Mouse (Mus musculus) ZHBTc4 (cell line): Measurements from ENCODE around the gene Mblac1.

ENCODE experiments used
- DNase-seq: peaks from one replicate; pipeline ENCODE4 v3.0.0-alpha.2; 2011; ENCODE audit warnings: low read depth, low spot score

Mblac1 gene

DNA sequence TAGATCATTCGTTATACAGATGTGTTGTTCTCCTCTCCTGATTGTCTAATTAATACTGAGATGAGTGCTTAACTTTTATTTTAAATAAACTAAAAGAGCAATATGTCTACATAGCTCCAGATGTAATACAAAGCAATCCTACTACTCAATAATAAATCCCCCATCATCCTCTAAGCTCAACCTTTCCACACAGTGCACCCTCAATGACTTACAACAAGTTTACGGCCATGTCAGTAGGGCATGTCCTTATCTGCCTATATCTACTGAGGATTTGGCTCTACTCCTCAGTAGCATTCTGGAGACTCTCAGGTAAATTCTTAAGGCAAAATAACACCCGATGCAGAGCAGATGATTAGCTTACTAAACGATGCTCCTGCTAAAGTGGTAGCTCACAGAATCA, 13.8 kb downstream of the Mblac1 start:
- DNase-seq = no peak

GRCm38 (mm10) chr5:138216632-138217031, 22.5 kb downstream of the Mblac1 start:
- DNase-seq = peak; percentile 34

- DNase-seq = no peak
These were observed 25.8 kb downstream of the Mblac1 start for GRCm38 (mm10) chr5:138219864-138220263.

- DNase-seq = peak; percentile 80
These were observed 28.0 kb downstream of the Mblac1 start for GRCm38 (mm10) chr5:138222111-138222510.

GRCm38 (mm10) chr5:138223287-138223686, 29.2 kb downstream of the Mblac1 start:
- no peak for DNase-seq

- DNase-seq = no peak
These were observed 31.6 kb downstream of the Mblac1 start, which contains the start of gene Nxpe5 for GRCm38 (mm10) chr5:138225700-138226099. TSS of gene Nxpe5 (plus strand) at chr5:138225898.

GRCm38 (mm10) chr5:138226491-138226890, 32.4 kb downstream of the Mblac1 start:
- no peak for DNase-seq

GRCm38 (mm10) chr5:138227367-138227766, 33.3 kb downstream of the Mblac1 start:
- no peak for DNase-seq

DNA sequence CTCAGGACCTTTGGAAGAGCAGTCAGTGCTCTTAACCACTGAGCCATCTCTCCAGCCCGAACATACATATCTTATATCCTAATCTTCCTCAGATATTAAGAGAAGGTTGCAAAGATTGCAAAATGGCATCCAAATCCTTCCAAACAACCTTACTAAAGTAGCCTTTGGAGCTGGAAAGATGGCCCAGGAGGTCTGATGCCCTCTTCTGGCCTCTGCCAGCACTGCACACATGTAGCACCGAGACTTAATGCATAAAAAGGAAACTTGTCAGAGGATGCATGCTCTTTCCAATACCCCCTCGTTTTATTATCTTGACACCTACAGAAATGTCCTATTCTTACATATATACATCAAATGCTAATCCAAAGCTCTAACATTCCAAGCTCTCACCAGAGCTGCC, 33.9 kb downstream of the Mblac1 start:
- DNase-seq = peak; percentile 83

- no peak for DNase-seq
These were observed 35.4 kb downstream of the Mblac1 start for GRCm38 (mm10) chr5:138229511-138229910.

DNA sequence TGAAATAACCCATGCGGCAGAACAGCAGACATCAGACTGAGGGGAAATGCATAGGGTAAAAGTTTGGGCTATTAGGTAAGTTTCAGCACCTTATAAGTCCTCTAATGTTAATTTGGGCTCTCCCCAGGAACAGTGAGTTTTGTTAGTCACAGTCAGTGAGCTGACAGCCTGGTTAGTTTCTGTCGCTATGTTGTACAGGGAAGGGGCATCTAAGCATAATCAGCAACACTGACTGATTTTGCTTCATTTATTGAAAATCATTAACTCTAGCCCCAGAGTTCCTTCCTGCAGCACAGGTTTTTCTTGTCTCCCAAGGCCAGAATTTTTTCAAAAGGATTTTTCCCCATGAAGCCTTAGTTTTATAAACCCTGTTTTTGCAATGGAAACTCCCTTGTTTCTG, 39.7 kb downstream of the Mblac1 start:
- DNase-seq = no peak

GRCm38 (mm10) chr5:138234224-138234623, 40.1 kb downstream of the Mblac1 start:
- DNase-seq = no peak

DNA sequence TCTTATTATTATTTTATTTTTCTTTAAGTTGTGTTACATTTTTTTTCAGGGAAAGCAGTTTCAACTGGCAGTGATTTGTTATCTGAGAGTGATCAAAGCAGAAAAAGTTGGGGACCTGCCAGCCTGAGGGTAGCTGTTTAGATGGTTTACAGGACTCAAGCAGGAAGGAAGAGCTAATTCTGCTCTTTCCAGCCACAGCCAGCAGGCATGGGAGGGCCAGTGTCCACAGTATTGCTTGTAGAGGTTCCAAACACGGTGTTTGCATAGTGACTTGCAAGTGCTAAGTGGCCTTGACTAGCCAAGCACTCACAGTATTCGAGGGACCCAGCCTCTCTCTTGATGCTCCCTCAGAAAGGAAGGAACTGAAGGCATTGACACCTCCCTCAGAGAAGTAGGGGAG, 47.4 kb downstream of the Mblac1 start:
- no peak for DNase-seq
